Mouse (Mus musculus) thymus, adult 2 months (tissue): ENCODE measurements around the gene Fam83d.

Source experiments
- CTCF ChIP-seq: fragments of 200-500 bp; IDR thresholded peaks from 2 replicates; pipeline ENCODE4 v1.5.1; 2012; ENCODE audit warnings: mild to moderate bottlenecking, control low read depth, low read length, moderate library complexity, borderline replicate concordance; ENCODE audit not compliant: control insufficient read depth, poor library complexity, insufficient read depth; ENCODE audit errors: extremely low read depth
- POLR2A ChIP-seq: fragments of 200-500 bp; IDR thresholded peaks from 2 replicates; pipeline ENCODE4 v1.6.1; 2012; ENCODE audit warnings: mild to moderate bottlenecking, low read length, control low read depth, moderate library complexity; ENCODE audit not compliant: control insufficient read depth, poor library complexity, insufficient read depth; ENCODE audit errors: extremely low read depth

- no peak for TF ChIP-seq CTCF
- no peak for TF ChIP-seq POLR2A
These were observed 39.7 kb upstream of the Fam83d start for GRCm38 (mm10) chr2:158728061-158728815.
